Mouse (Mus musculus) MEL (cell line): Measurements from ENCODE around the gene Col4a3. TPM values are rescaled to one million over a fixed set of nuclear protein-coding genes. Genes with fewer than 3 reads are reported as not detected.

Source experiments
- DNase-seq: peaks from one replicate; pipeline ENCODE4 v3.0.0; 2011; ENCODE audit warnings: low read depth, low spot score
- H3K27ac ChIP-seq: 2 replicates; pipeline ENCODE4 v1.5.1; 2012; ENCODE audit warnings: low read depth, mild to moderate bottlenecking, control low read depth, low read length, moderate library complexity; ENCODE audit not compliant: control insufficient read depth
- H3K27me3 ChIP-seq, 2 experiments: fragments of 150-350 bp in 1 of 2; sonication (generic) in 1 of 2; 2 replicates each; pipeline ENCODE4 v1.6.1; 2012; ENCODE audit warnings: low read length in 2 of 2, mild to moderate bottlenecking in 2 of 2, improper control_type of control experiment in 1 of 2, moderate library complexity in 1 of 2; ENCODE audit not compliant: insufficient read depth in 2 of 2, control insufficient read depth in 1 of 2
- H3K36me3 ChIP-seq, 2 experiments: 2 replicates each; pipeline ENCODE4 v1.6.1; 2012 to 2014; ENCODE audit warnings: low read length in 2 of 2, improper control_type of control experiment in 1 of 2, inconsistent platforms in 1 of 2, mild to moderate bottlenecking in 1 of 2; ENCODE audit not compliant: insufficient read depth in 2 of 2, control insufficient read depth in 1 of 2
- H3K4me1 ChIP-seq, 2 experiments: fragments of 150-350 bp in 1 of 2; sonication (generic) in 1 of 2; 2 replicates each; pipeline ENCODE4 v1.6.1; 2012; ENCODE audit warnings: low read length in 2 of 2, improper control_type of control experiment in 1 of 2, mild to moderate bottlenecking in 1 of 2; ENCODE audit not compliant: insufficient read depth in 2 of 2, control insufficient read depth in 1 of 2
- H3K4me3 ChIP-seq, 2 experiments: fragments of 150-350 bp in 1 of 2; sonication (generic) in 1 of 2; 2 replicates each; pipeline ENCODE4 v1.5.1; 2012; ENCODE audit warnings: low read depth in 2 of 2, low read length in 2 of 2, mild to moderate bottlenecking in 2 of 2, moderate library complexity in 2 of 2, control low read depth in 1 of 2, improper control_type of control experiment in 1 of 2; ENCODE audit not compliant: control insufficient read depth in 1 of 2, insufficient read depth in 1 of 2
- H3K79me2 ChIP-seq: 2 replicates; pipeline ENCODE4 v1.6.1; 2012; ENCODE audit warnings: mild to moderate bottlenecking, low read length, moderate library complexity; ENCODE audit not compliant: control insufficient read depth, poor library complexity, insufficient read depth
- H3K9ac ChIP-seq: 2 replicates; pipeline ENCODE4 v1.6.1; 2012; ENCODE audit warnings: low read depth, mild to moderate bottlenecking, control low read depth, low read length, moderate library complexity; ENCODE audit not compliant: control insufficient read depth, poor library complexity, severe bottlenecking
- H3K9me3 ChIP-seq: fragments of 150-350 bp; sonication (generic); replicated peaks from 2 replicates; pipeline ENCODE4 v1.6.1; 2012; ENCODE audit warnings: mild to moderate bottlenecking, low read length, improper control_type of control experiment, moderate library complexity; ENCODE audit not compliant: insufficient read depth
- BHLHE40 ChIP-seq: IDR thresholded peaks from 2 replicates; pipeline ENCODE4 v1.6.1; 2012; ENCODE audit warnings: low read depth, mild to moderate bottlenecking, inconsistent platforms, low read length, improper control_type of control experiment, borderline replicate concordance
- CHD1 ChIP-seq: IDR thresholded peaks from 2 replicates; pipeline ENCODE4 v1.6.1; 2012; ENCODE audit warnings: low read depth, mild to moderate bottlenecking, inconsistent platforms, low read length, improper control_type of control experiment
- E2F4 ChIP-seq: IDR thresholded peaks from 2 replicates; pipeline ENCODE4 v1.6.1; 2011; ENCODE audit warnings: low read depth, low read length, improper control_type of control experiment, borderline replicate concordance
- EP300 ChIP-seq, 2 experiments: IDR thresholded peaks; 2 replicates each; pipeline ENCODE4 v1.6.1; 2011; ENCODE audit warnings: improper control_type of control experiment in 2 of 2, low read length in 2 of 2, low read depth in 1 of 2, mild to moderate bottlenecking in 1 of 2
- ETS1 ChIP-seq: IDR thresholded peaks from 2 replicates; pipeline ENCODE4 v1.6.1; 2012; ENCODE audit warnings: low read depth, mild to moderate bottlenecking, inconsistent platforms, low read length, improper control_type of control experiment, moderate library complexity
- GATA1 ChIP-seq: IDR thresholded peaks from 2 replicates; pipeline ENCODE4 v1.6.1; 2011; ENCODE audit warnings: low read depth, low read length, improper control_type of control experiment
- KAT2A ChIP-seq: conservative IDR thresholded peaks from 2 replicates; pipeline ENCODE4 v1.6.1; 2012; ENCODE audit warnings: low read depth, low read length, improper control_type of control experiment, inconsistent platforms
- MAFK ChIP-seq: IDR thresholded peaks from 2 replicates; pipeline ENCODE4 v1.6.1; 2011; ENCODE audit warnings: low read depth, mild to moderate bottlenecking, low read length, improper control_type of control experiment, borderline replicate concordance
- MAZ ChIP-seq: IDR thresholded peaks from 2 replicates; pipeline ENCODE4 v1.6.1; 2012; ENCODE audit warnings: low read depth, mild to moderate bottlenecking, inconsistent platforms, low read length, improper control_type of control experiment
- MXI1 ChIP-seq: IDR thresholded peaks from 2 replicates; pipeline ENCODE4 v1.6.1; 2011; ENCODE audit warnings: mild to moderate bottlenecking, low read depth, low read length, improper control_type of control experiment
- MYB ChIP-seq: IDR thresholded peaks from 2 replicates; pipeline ENCODE4 v1.6.1; 2011; ENCODE audit warnings: mild to moderate bottlenecking, low read depth, low read length, improper control_type of control experiment
- NELFE ChIP-seq: IDR thresholded peaks from 2 replicates; pipeline ENCODE4 v1.6.1; 2011; ENCODE audit warnings: low read depth, low read length, improper control_type of control experiment
- POLR2A ChIP-seq, 2 experiments: IDR thresholded peaks; 2 replicates each; pipeline ENCODE4 v1.6.1; 2011 to 2012; ENCODE audit warnings: low read length in 2 of 2, mild to moderate bottlenecking in 2 of 2, control low read depth in 1 of 2, improper control_type of control experiment in 1 of 2, low read depth in 1 of 2, moderate library complexity in 1 of 2; ENCODE audit not compliant: control insufficient read depth in 1 of 2, insufficient read depth in 1 of 2, poor library complexity in 1 of 2
- POLR2AphosphoS2 ChIP-seq: IDR thresholded peaks from 2 replicates; pipeline ENCODE4 v1.6.1; 2011; ENCODE audit warnings: low read length, improper control_type of control experiment
- POLR2AphosphoS5 ChIP-seq: IDR thresholded peaks from 2 replicates; pipeline ENCODE4 v1.6.1; 2012; ENCODE audit warnings: low read depth, borderline replicate concordance, mild to moderate bottlenecking, inconsistent platforms, low read length, moderate library complexity, mixed read lengths
- RCOR1 ChIP-seq: IDR thresholded peaks from 2 replicates; pipeline ENCODE4 v1.6.1; 2012; ENCODE audit warnings: low read depth, mild to moderate bottlenecking, inconsistent platforms, low read length, improper control_type of control experiment
- SIN3A ChIP-seq: IDR thresholded peaks from 2 replicates; pipeline ENCODE4 v1.6.1; 2012; ENCODE audit warnings: low read length, improper control_type of control experiment, inconsistent platforms
- TAL1 ChIP-seq: IDR thresholded peaks from 2 replicates; pipeline ENCODE4 v1.6.1; 2012; ENCODE audit warnings: mild to moderate bottlenecking, inconsistent platforms, low read length, moderate library complexity, mixed read lengths
- TBP ChIP-seq: IDR thresholded peaks from 2 replicates; pipeline ENCODE4 v1.8.0; 2011; ENCODE audit warnings: low read depth, low read length, improper control_type of control experiment
- TCF12 ChIP-seq: IDR thresholded peaks from 2 replicates; pipeline ENCODE4 v1.6.1; 2014; ENCODE audit warnings: low read depth, mild to moderate bottlenecking, inconsistent platforms, low read length, improper control_type of control experiment, moderate library complexity
- USF1 ChIP-seq: IDR thresholded peaks from 2 replicates; pipeline ENCODE4 v1.6.1; 2014; ENCODE audit warnings: low read depth, mild to moderate bottlenecking, inconsistent platforms, low read length, improper control_type of control experiment, moderate library complexity
- USF2 ChIP-seq, 2 experiments: IDR thresholded peaks; 2 replicates each; pipeline ENCODE4 v1.6.1; 2011 to 2012; ENCODE audit warnings: improper control_type of control experiment in 2 of 2, low read length in 2 of 2, borderline replicate concordance in 1 of 2, inconsistent platforms in 1 of 2, low read depth in 1 of 2, mild to moderate bottlenecking in 1 of 2; ENCODE audit not compliant: insufficient read depth in 1 of 2
- ZC3H11A ChIP-seq: IDR thresholded peaks from 2 replicates; pipeline ENCODE4 v1.6.1; 2012; ENCODE audit warnings: low read depth, mild to moderate bottlenecking, inconsistent platforms, low read length, improper control_type of control experiment
- ZKSCAN1 ChIP-seq: IDR thresholded peaks from 2 replicates; pipeline ENCODE4 v1.6.1; 2012; ENCODE audit warnings: low read depth, mild to moderate bottlenecking, inconsistent platforms, low read length, improper control_type of control experiment, moderate library complexity
- ZNF384 ChIP-seq: IDR thresholded peaks from 2 replicates; pipeline ENCODE4 v1.6.1; 2012; ENCODE audit warnings: low read depth, mild to moderate bottlenecking, inconsistent platforms, low read length, improper control_type of control experiment
- polyA plus RNA-seq, 2 experiments: library from polyadenylated mRNA; stranded (reverse) in 1 of 2; unstranded in 1 of 2; fragments of >175 nt in 1 of 2; fragments of >200 nt in 1 of 2; gene quantifications; 2 replicates each; pipeline versions ENCODE4 v1.2.1 to v1.2.4; 2012; ENCODE audit warnings: low replicate concordance in 2 of 2, low read depth in 1 of 2; ENCODE audit not compliant: insufficient read length in 2 of 2, insufficient read depth in 1 of 2, missing spikeins in 1 of 2
- total RNA-seq: library from RNA; depleted of rRNA; stranded (reverse); fragments of 300-350 nt; gene quantifications from 2 replicates; pipeline ENCODE4 v1.2.3, GENCODE M21; 2012

Gene Col4a3
- total and polyA plus RNA-seq, 3 experiments: 0.19 to 0.47 TPM; not detected in 1

- H3K27me3 ChIP-seq: no peaks in the 10 kb centered on the region; a peak in 1 of 4 replicates
- H3K4me3 ChIP-seq: no peak overlapping the region
- no peaks in the 10 kb centered on the region for H3K79me2 ChIP-seq
- H3K27ac ChIP-seq: peak overlapping the region; percentile 56; the same call in 1 of the 2 replicates
- peaks cover 0 to 12% of the 10 kb centered on the region in 2 experiments; a peak in 2 of 4 replicates for H3K36me3 ChIP-seq
- H3K9me3 ChIP-seq: no peaks in the 10 kb centered on the region
- no peak overlapping the region for H3K9ac ChIP-seq
- peaks cover 8 to 11% of the 10 kb centered on the region in 2 experiments for H3K4me1 ChIP-seq
- TF ChIP-seq POLR2A (IDR thresholded peaks at IDR 0.05; ENCODE audit: control insufficient read depth in 1 of 2, insufficient read depth in 1 of 2, low read depth in 1 of 2, low read length in 2 of 2, poor library complexity in 1 of 2): no peak
- peak; percentile 63; the same call in 1 of the 2 replicates for TF ChIP-seq RCOR1
- TF ChIP-seq ZKSCAN1: no peak
- TF ChIP-seq SIN3A: peak; percentile 41; the same call in 1 of the 2 replicates
- no peak for TF ChIP-seq MAFK
- peak; percentile 74 for TF ChIP-seq MYB
- TF ChIP-seq BHLHE40: peak; percentile 36; the same call in 1 of the 2 replicates
- TF ChIP-seq POLR2AphosphoS5: no peak
- TF ChIP-seq TAL1: peak; percentile 45
- TF ChIP-seq EP300 (IDR thresholded peaks at IDR 0.05; ENCODE audit: low read depth in 1 of 2, low read length in 2 of 2): peak; percentile 72 to 88
- peak; percentile 77 for TF ChIP-seq ETS1
- TF ChIP-seq GATA1: peak; percentile 54
- TF ChIP-seq POLR2AphosphoS2: no peak
- peak; percentile 96 for TF ChIP-seq TCF12
- no peak for TF ChIP-seq ZC3H11A
- TF ChIP-seq CHD1: no peak
- TF ChIP-seq, all 39 proteins: peak for 9
- DNase-seq: peak; percentile 45
Observed at GRCm38 (mm10) chr1:82686328-82686727, 99.6 kb downstream of the Col4a3 start.

- Histone ChIP-seq H3K4me1 (peaks cover 8 to 11% of the 10 kb centered on the region in 2 experiments), H3K4me3 (no peak overlapping the region), H3K27me3 (no peaks in the 10 kb centered on the region; a peak in 1 of 4 replicates), H3K9me3 (no peaks in the 10 kb centered on the region), H3K9ac (no peak overlapping the region), H3K79me2 (no peaks in the 10 kb centered on the region), H3K27ac (peak overlapping the region; percentile 56; the same call in 1 of the 2 replicates), H3K36me3 (peaks cover 0 to 12% of the 10 kb centered on the region in 2 experiments; a peak in 2 of 4 replicates)
- TF ChIP-seq USF2 (IDR thresholded peaks at IDR 0.05; ENCODE audit: borderline replicate concordance in 1 of 2, insufficient read depth in 1 of 2, low read depth in 1 of 2, low read length in 2 of 2) (no peak), GATA1 (0 out of 2 replicates have a peak, but pooled peaks have one; percentile 16), EP300 (IDR thresholded peaks at IDR 0.05; ENCODE audit: low read depth in 1 of 2, low read length in 2 of 2) (peak in 1 of 2 experiments; percentile 78; a peak in 2 of 4 replicates), CHD1 (no peak), ZC3H11A (no peak), TCF12 (peak; percentile 76), E2F4 (no peak), USF1 (no peak), TBP (no peak), TAL1 (no peak), KAT2A (no peak), MYB (no peak), ZNF384 (peak; percentile 67; the same call in 1 of the 2 replicates), SIN3A (no peak; the same call in 1 of the 2 replicates), MAZ (no peak), MXI1 (no peak), NELFE (no peak), RCOR1 (peak; percentile 73)
- peak; percentile 66 for DNase-seq
Observed at GRCm38 (mm10) chr1:82686866-82687265, 100.1 kb downstream of the Col4a3 start.
